Mouse (Mus musculus): Measurements from ENCODE around the gene Ninl. TPM values are rescaled to one million over a fixed set of nuclear protein-coding genes. Genes with fewer than 3 reads are reported as not detected.

Gene Ninl
- polyA plus RNA-seq, 2 experiments, result 3.9 to 10.0 TPM

DNA sequence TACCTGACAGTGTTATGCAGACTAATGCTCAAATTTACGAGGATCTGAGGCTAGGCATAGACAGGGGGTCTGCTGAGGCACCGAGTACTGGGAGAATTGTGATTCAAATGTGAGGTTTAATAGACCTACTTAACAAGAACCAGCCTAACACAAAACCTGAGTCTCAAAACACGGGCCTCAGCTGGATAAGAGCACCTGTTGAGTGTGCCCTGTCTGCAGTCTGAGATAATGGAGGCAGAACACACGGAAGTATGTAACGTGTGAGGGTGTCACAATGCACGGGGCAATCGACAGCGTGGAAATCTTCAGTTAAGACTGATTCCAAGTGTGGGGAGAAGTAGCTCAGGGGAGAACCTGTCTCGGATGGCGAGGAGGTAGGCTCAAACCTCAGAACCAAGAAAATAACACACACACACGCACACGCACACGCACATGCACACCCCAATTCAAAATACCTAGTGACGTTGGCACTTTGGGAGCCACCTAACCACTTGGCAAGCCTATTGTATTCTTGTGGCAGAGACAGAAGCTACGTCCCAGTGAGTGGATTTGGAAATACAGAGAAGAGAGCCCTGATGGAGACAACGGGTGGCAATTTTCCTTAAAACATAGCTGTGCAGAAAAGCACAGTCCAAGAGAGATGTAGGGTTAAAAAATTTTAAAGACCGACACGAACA lies 1.2 kb downstream of the Ninl start:
- Histone ChIP-seq H3K27me3 (ENCODE audit: control insufficient read depth, insufficient read depth, low read length) (no peaks in the 10 kb centered on the region), H3K4me3 (replicated peaks; ENCODE audit: low read length) (peak overlapping the region; percentile 91), H3K4me2 (replicated peaks; ENCODE audit: low read depth, low read length, severe bottlenecking) (peak overlapping the region; percentile 83), H3K4me1 (ENCODE audit: control insufficient read depth, insufficient read depth, low read length) (peaks cover 11% of the 10 kb centered on the region), H3K9me3 (ENCODE audit: control insufficient read depth, low read length) (no peaks in the 10 kb centered on the region; the same call in 1 of the 2 replicates), H3K36me3 (ENCODE audit: control insufficient read depth, insufficient read depth, low read length) (0 out of 2 replicates have a peak, but pooled peaks cover 6% of the 10 kb centered on the region), H3K9ac (ENCODE audit: low read depth, low read length, severe bottlenecking) (peak overlapping the region; percentile 97), H3K27ac (replicated peaks; ENCODE audit: low read depth, low read length) (no peak overlapping the region)
- 57% methylated on average over 18 of the region's 18 CpGs for WGBS
- ATAC-seq (ENCODE audit: low FRiP score, low read depth), result no peak
- TF ChIP-seq POLR2A (IDR thresholded peaks at IDR 0.05; ENCODE audit: borderline replicate concordance, extremely low read depth, insufficient read depth, insufficient read length), result no peak
- no peak for DNase-seq (ENCODE audit: low spot score)

DNA sequence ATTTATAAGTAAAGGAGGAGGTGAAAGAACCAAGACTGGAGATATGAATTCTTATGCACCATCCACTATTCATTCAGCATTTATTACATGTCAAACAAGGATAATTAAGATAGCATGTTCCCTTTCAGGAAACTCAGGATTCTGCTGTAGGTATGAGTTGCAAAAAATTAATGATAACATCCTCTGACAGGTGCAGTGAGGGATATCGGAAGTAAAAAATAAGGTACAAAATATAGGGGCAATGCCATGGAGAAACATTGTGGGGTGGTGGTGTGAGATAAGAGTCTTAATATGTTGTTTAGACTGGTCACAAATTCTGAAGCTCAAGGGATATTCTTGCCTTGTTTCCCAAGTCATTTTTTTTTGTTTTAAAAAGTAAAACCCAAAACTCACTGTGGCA lies 1.9 kb downstream of the Ninl start:
- TF ChIP-seq POLR2A (IDR thresholded peaks at IDR 0.05; ENCODE audit: borderline replicate concordance, extremely low read depth, insufficient read depth, insufficient read length), result no peak
- Histone ChIP-seq H3K27ac (replicated peaks; ENCODE audit: low read depth, low read length) (no peak overlapping the region), H3K36me3 (ENCODE audit: control insufficient read depth, insufficient read depth, low read length) (0 out of 2 replicates have a peak, but pooled peaks cover 6% of the 10 kb centered on the region), H3K9me3 (ENCODE audit: control insufficient read depth, low read length) (no peaks in the 10 kb centered on the region; the same call in 1 of the 2 replicates), H3K4me1 (ENCODE audit: control insufficient read depth, insufficient read depth, low read length) (peaks cover 11% of the 10 kb centered on the region), H3K4me2 (replicated peaks; ENCODE audit: low read depth, low read length, severe bottlenecking) (no peak overlapping the region; the same call in 1 of the 2 replicates), H3K4me3 (replicated peaks; ENCODE audit: low read length) (no peak overlapping the region), H3K27me3 (ENCODE audit: control insufficient read depth, insufficient read depth, low read length) (no peaks in the 10 kb centered on the region), H3K9ac (ENCODE audit: low read depth, low read length, severe bottlenecking) (no peak overlapping the region)
- 90% methylated on average over 1 of the region's 1 CpGs for WGBS
- no peak for ATAC-seq (ENCODE audit: low FRiP score, low read depth)
- DNase-seq (ENCODE audit: low spot score), result no peak

DNA sequence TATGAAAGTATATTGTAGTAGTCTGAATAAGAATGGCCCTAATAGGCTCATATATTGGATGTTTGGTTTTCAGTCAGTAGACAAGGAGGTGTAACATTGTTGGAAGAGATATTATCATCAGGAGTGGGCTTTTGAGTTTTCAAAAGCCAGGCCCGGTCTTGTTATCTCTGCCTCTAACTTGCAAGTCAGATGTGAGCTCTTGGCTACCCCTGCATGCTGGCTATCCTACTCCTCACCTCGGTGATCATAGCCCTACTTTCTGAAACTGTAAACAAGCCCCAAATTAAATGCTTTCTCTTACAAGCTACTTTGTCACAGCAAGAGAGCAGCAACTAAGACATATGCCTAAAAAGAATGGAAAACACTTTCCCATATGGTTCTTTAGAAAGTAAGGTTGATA lies 2.5 kb downstream of the Ninl start:
- no peaks in the 10 kb centered on the region; the same call in 1 of the 2 replicates for H3K9me3 ChIP-seq (ENCODE audit: control insufficient read depth, low read length)
- H3K36me3 ChIP-seq (ENCODE audit: control insufficient read depth, insufficient read depth, low read length), result 0 out of 2 replicates have a peak, but pooled peaks cover 6% of the 10 kb centered on the region
- H3K4me2 ChIP-seq (replicated peaks; ENCODE audit: low read depth, low read length, severe bottlenecking), result no peak overlapping the region
- H3K4me1 ChIP-seq (ENCODE audit: control insufficient read depth, insufficient read depth, low read length), result peaks cover 11% of the 10 kb centered on the region
- no peak for TF ChIP-seq POLR2A (IDR thresholded peaks at IDR 0.05; ENCODE audit: borderline replicate concordance, extremely low read depth, insufficient read depth, insufficient read length)
- no peak for ATAC-seq (ENCODE audit: low FRiP score, low read depth)
- no peaks in the 10 kb centered on the region for H3K27me3 ChIP-seq (ENCODE audit: control insufficient read depth, insufficient read depth, low read length)
- H3K4me3 ChIP-seq (replicated peaks; ENCODE audit: low read length), result no peak overlapping the region
- H3K9ac ChIP-seq (ENCODE audit: low read depth, low read length, severe bottlenecking), result no peak overlapping the region
- DNase-seq (ENCODE audit: low spot score), result no peak
- 98% methylated on average over 2 of the region's 2 CpGs for WGBS
- H3K27ac ChIP-seq (replicated peaks; ENCODE audit: low read depth, low read length), result no peak overlapping the region

DNA sequence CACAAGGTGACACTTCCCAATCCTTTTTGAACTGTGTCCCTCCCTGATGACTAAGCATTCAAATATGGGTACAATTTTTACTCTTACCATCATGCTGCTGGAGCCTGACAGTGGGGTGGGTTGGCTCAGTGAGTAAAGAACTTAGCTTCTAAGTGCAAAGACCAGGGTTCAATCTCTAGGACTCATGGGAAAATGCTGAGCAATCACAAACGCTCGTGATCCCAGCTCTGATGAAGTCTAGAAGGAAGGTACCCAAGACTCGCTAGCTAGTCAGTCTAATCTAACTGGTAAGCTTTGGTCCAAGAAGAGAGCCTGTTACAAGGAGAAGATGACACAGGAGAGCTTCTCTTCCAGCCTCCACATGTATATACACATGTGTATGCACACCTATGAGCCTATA lies 4.7 kb downstream of the Ninl start:
- H3K36me3 ChIP-seq (ENCODE audit: control insufficient read depth, insufficient read depth, low read length), result 0 out of 2 replicates have a peak, but pooled peaks cover 6% of the 10 kb centered on the region
- H3K4me1 ChIP-seq (ENCODE audit: control insufficient read depth, insufficient read depth, low read length), result peaks cover 9% of the 10 kb centered on the region
- no peak for ATAC-seq (ENCODE audit: low FRiP score, low read depth)
- no peak overlapping the region for H3K4me2 ChIP-seq (replicated peaks; ENCODE audit: low read depth, low read length, severe bottlenecking)
- no peak overlapping the region for H3K27ac ChIP-seq (replicated peaks; ENCODE audit: low read depth, low read length)
- 88% methylated on average over 3 of the region's 3 CpGs for WGBS
- TF ChIP-seq POLR2A (IDR thresholded peaks at IDR 0.05; ENCODE audit: borderline replicate concordance, extremely low read depth, insufficient read depth, insufficient read length), result no peak
- no peaks in the 10 kb centered on the region for H3K9me3 ChIP-seq (ENCODE audit: control insufficient read depth, low read length)
- no peak overlapping the region for H3K9ac ChIP-seq (ENCODE audit: low read depth, low read length, severe bottlenecking)
- no peak overlapping the region for H3K4me3 ChIP-seq (replicated peaks; ENCODE audit: low read length)
- no peak for DNase-seq (ENCODE audit: low spot score)
- no peaks in the 10 kb centered on the region for H3K27me3 ChIP-seq (ENCODE audit: control insufficient read depth, insufficient read depth, low read length)

DNA sequence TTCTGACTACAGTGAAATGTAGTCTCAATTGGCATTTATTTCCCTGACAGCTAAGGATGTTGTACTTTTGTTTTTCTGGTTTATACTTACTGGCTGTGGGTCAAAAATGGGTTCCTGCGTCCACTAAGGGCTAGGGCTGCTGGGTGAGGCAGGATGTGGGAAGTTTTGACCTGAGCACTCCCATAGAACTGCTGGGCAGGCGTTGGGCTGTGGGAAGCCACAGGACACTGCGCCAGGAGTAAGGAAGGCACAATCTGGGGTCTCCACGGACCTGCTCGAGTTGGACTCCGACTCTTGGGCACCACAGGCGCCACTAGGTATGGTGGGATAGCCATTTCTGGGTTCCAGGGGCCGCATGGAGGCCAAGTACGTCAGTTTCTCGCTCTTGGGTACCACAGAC lies 18.0 kb downstream of the Ninl start:
- TF ChIP-seq POLR2A (IDR thresholded peaks at IDR 0.05; ENCODE audit: borderline replicate concordance, extremely low read depth, insufficient read depth, insufficient read length), result no peak
- Histone ChIP-seq H3K9ac (ENCODE audit: low read depth, low read length, severe bottlenecking) (no peak overlapping the region), H3K4me3 (replicated peaks; ENCODE audit: low read length) (no peak overlapping the region), H3K27me3 (ENCODE audit: control insufficient read depth, insufficient read depth, low read length) (no peaks in the 10 kb centered on the region), H3K27ac (replicated peaks; ENCODE audit: low read depth, low read length) (no peak overlapping the region), H3K4me2 (replicated peaks; ENCODE audit: low read depth, low read length, severe bottlenecking) (no peak overlapping the region), H3K9me3 (ENCODE audit: control insufficient read depth, low read length) (no peaks in the 10 kb centered on the region), H3K4me1 (ENCODE audit: control insufficient read depth, insufficient read depth, low read length) (no peaks in the 10 kb centered on the region), H3K36me3 (ENCODE audit: control insufficient read depth, insufficient read depth, low read length) (peaks cover 2% of the 10 kb centered on the region; the same call in 1 of the 2 replicates)
- DNase-seq (ENCODE audit: low spot score) (no peak), ATAC-seq (ENCODE audit: low FRiP score, low read depth) (no peak)
- 84% methylated on average over 10 of the region's 10 CpGs for WGBS
